Mouse (Mus musculus) intestine, embryonic 14.5 days (tissue): Measurements from ENCODE around the gene Sestd1. TPM values are rescaled to one million over a fixed set of nuclear protein-coding genes. Genes with fewer than 3 reads are reported as not detected.

Experiments
- ATAC-seq: fragments of 200-750 bp; cut with Nextera tagmentation; replicated peaks from 2 replicates; pipeline ENCODE4 v1.8.0; 2017; ENCODE audit warnings: low read depth, moderate number of reproducible peaks, moderate TSS enrichment, moderate library complexity; ENCODE audit not compliant: low FRiP score, low TSS enrichment
- DNase-seq: peaks from one replicate; pipeline ENCODE4 v3.0.0-alpha.2; 2018; ENCODE audit warnings: low spot score
- H3K27ac ChIP-seq: fragments of 300-500 bp; sonication (generic); 2 replicates; pipeline ENCODE4 v1.5.1; 2014; ENCODE audit warnings: low read depth, mild to moderate bottlenecking, control low read depth
- H3K27me3 ChIP-seq: fragments of 300-500 bp; sonication (generic); replicated peaks from 2 replicates; pipeline ENCODE4 v1.6.1; 2014; ENCODE audit warnings: low read length, control low read depth; ENCODE audit not compliant: control insufficient read depth, insufficient read depth
- H3K36me3 ChIP-seq: fragments of 300-500 bp; sonication (generic); 2 replicates; pipeline ENCODE4 v1.6.1; 2014; ENCODE audit warnings: low read length, control low read depth; ENCODE audit not compliant: control insufficient read depth, insufficient read depth
- H3K4me1 ChIP-seq: fragments of 300-500 bp; sonication (generic); replicated peaks from 2 replicates; pipeline ENCODE4 v1.6.1; 2014; ENCODE audit warnings: low read length, control low read depth, mixed read lengths; ENCODE audit not compliant: control insufficient read depth, insufficient read depth
- H3K4me2 ChIP-seq: fragments of 300-500 bp; sonication (generic); 2 replicates; pipeline ENCODE4 v1.6.1; 2014; ENCODE audit warnings: low read length
- H3K4me3 ChIP-seq: fragments of 300-500 bp; sonication (generic); 2 replicates; pipeline ENCODE4 v1.5.1; 2014; ENCODE audit warnings: low read depth, low read length, control low read depth, mixed read lengths
- H3K9ac ChIP-seq: fragments of 300-500 bp; sonication (generic); 2 replicates; pipeline ENCODE4 v1.6.1; 2014; ENCODE audit warnings: mild to moderate bottlenecking, low read length
- H3K9me3 ChIP-seq: fragments of 300-500 bp; sonication (generic); 2 replicates; pipeline ENCODE4 v1.6.1; 2016; ENCODE audit warnings: low read length, control low read depth; ENCODE audit not compliant: control insufficient read depth
- WGBS: fragments of 180-500 bp; shearing (Covaris S2); extraction: QIAGEN DNeasy Blood & Tissue Kit; methylation state at CpG from one replicate; pipeline ENCODE4 v1.1.7; 2014; 5-methylcytosine and 5-hydroxymethylcytosine counted together
- polyA plus RNA-seq: library from polyadenylated mRNA; unstranded; fragments of >200 nt; fragmentation: Nextera tagmentation; extraction: Ambion mirVana; gene quantifications from 2 replicates; pipeline ENCODE4 v1.2.1, GENCODE M21; 2014

Sestd1 gene
- polyA plus RNA-seq, 1 experiment from 2014 or later, result 20.3 TPM

DNA sequence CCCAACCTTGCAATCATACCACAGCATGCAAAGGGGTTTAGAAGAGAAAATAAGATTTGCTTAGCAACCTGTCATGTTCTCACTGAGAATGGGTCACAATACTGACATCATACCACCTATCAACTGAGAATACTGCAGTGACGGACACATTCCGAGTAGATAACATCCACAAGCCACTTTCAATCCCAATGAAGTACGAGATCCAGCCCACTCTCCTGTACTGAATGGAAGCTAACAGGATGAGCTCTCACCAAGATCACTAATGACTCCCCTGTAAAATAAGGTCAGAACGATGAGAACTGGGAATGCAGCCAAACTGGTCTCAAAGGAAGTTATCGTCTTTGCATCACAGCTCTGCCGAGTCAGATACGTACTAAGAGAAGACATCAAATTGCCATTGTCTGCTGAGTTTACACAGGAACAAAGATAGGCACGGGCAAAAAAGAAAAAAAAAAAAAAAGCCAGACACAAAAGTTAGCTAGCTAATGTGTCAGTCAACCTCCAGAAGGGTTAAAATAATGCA, 96.3 kb downstream of the Sestd1 start:
- Histone ChIP-seq H3K4me3 (no peak overlapping the region), H3K27ac (no peak overlapping the region), H3K27me3 (no peaks in the 10 kb centered on the region), H3K9me3 (no peaks in the 10 kb centered on the region), H3K4me1 (peaks cover 15% of the 10 kb centered on the region), H3K36me3 (peaks cover 19% of the 10 kb centered on the region), H3K9ac (no peak overlapping the region), H3K4me2 (no peak overlapping the region)
- ATAC-seq (no peak), DNase-seq (no peak)
- whole genome bisulfite sequencing, result 39% methylated on average over 8 of the region's 8 CpGs

DNA sequence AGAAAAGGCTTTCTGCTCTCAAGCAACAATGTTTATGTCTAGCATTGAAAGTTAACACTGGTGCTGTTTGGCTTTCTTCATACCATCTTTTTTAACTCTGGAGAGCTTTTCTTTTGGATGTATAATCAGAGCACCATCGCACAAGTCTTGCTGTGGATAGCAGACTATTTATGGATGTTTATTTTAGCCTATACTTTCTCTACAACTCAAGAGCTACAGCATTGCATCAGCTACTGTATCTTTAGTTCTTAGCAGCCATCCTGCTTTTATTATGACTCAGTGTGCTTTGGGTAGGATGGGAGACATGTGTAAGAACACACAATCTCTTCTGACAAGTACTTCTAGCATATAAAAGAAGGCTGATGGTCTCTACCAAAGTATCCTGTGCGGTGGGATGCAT, 96.7 kb downstream of the Sestd1 start:
- 55% methylated on average over 2 of the region's 2 CpGs for WGBS
- no peak overlapping the region for H3K27ac ChIP-seq

DNA sequence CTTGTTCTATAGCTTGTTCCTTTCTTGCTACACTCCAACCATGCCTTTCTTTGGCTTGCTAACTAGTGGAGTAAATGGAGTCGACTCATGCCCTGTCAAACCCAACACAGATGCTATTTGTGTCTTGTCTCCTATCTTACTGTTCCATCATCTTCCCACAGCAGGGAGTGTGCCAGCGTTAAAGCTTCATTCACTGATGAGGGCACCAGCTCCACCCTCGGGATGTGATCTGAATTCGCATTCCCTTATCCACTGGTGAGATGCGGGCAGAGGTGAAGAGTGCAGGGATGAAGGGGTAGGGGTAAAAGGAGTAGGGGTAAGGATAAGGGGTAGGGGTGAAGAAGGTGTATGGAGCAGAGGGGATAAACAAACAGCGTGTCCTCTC, 97.4 kb downstream of the Sestd1 start:
- Histone ChIP-seq H3K4me1 (peaks cover 15% of the 10 kb centered on the region), H3K4me3 (no peak overlapping the region), H3K9me3 (no peaks in the 10 kb centered on the region), H3K27ac (no peak overlapping the region), H3K27me3 (no peaks in the 10 kb centered on the region), H3K4me2 (no peak overlapping the region), H3K9ac (no peak overlapping the region), H3K36me3 (peaks cover 13% of the 10 kb centered on the region)
- no peak for ATAC-seq
- DNase-seq, result no peak
- 81% methylated on average over 6 of the region's 6 CpGs for WGBS

More for the DNA sequence above, 96.7 kb downstream of the Sestd1 start:
- Histone ChIP-seq H3K36me3 (peaks cover 19% of the 10 kb centered on the region), H3K27me3 (no peaks in the 10 kb centered on the region), H3K9ac (no peak overlapping the region), H3K4me2 (no peak overlapping the region), H3K4me3 (no peak overlapping the region), H3K4me1 (peaks cover 15% of the 10 kb centered on the region), H3K9me3 (no peaks in the 10 kb centered on the region)
- DNase-seq, result no peak
- ATAC-seq, result no peak

- 63% methylated on average over 4 of the region's 4 CpGs for WGBS
- no peak overlapping the region for H3K4me2 ChIP-seq
- no peak overlapping the region for H3K4me3 ChIP-seq
- ATAC-seq, result no peak
- H3K9ac ChIP-seq, result no peak overlapping the region
- DNase-seq, result no peak
- H3K36me3 ChIP-seq, result peaks cover 8% of the 10 kb centered on the region; the same call in 1 of the 2 replicates
- no peaks in the 10 kb centered on the region for H3K27me3 ChIP-seq
- no peaks in the 10 kb centered on the region for H3K9me3 ChIP-seq
- peaks cover 15% of the 10 kb centered on the region for H3K4me1 ChIP-seq
- no peak overlapping the region for H3K27ac ChIP-seq
These were observed 98.0 kb downstream of the Sestd1 start for GRCm38 (mm10) chr2:77182271-77182995.

DNA sequence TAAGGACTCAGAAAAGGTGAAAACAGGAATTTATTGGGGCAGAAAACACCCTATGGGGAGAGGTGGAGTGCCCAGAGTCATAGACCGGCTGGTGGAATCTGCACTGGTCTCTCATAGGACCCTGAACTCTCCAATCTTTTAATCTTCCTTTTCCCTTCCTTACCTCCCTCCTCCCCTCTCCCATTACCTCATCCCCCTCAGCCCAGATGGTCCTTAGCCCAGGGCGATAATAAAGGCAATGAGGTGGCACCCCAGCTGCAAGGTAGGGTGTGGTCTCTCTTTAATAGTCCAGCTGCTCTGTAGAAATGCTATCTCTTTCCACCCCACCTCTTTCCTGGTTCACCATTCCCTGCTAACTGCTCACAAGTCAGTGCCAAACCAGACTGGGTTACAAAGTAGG, 102.9 kb downstream of the Sestd1 start:
- Histone ChIP-seq H3K4me2 (no peak overlapping the region), H3K4me1 (0 out of 2 replicates have a peak, but pooled peaks cover 10% of the 10 kb centered on the region), H3K4me3 (no peak overlapping the region), H3K9me3 (no peaks in the 10 kb centered on the region), H3K27ac (no peak overlapping the region), H3K9ac (no peak overlapping the region), H3K27me3 (no peaks in the 10 kb centered on the region), H3K36me3 (no peaks in the 10 kb centered on the region)
- no peak for DNase-seq
- ATAC-seq, result peak; percentile 57; the same call in 1 of the 2 replicates
- 51% methylated on average over 2 of the region's 2 CpGs for WGBS

GRCm38 (mm10) chr2:77176413-77176812, 104.0 kb downstream of the Sestd1 start:
- H3K27me3 ChIP-seq, result no peaks in the 10 kb centered on the region
- no peak overlapping the region for H3K27ac ChIP-seq
- H3K36me3 ChIP-seq, result no peaks in the 10 kb centered on the region
- peaks cover 19% of the 10 kb centered on the region for H3K4me1 ChIP-seq
- no peak overlapping the region for H3K4me3 ChIP-seq
- H3K9me3 ChIP-seq, result no peaks in the 10 kb centered on the region
- H3K4me2 ChIP-seq, result no peak overlapping the region; the same call in 1 of the 2 replicates
- 60% methylated on average over 10 of the region's 10 CpGs for WGBS
- no peak; the same call in 1 of the 2 replicates for ATAC-seq
- no peak overlapping the region for H3K9ac ChIP-seq
- no peak for DNase-seq

DNA sequence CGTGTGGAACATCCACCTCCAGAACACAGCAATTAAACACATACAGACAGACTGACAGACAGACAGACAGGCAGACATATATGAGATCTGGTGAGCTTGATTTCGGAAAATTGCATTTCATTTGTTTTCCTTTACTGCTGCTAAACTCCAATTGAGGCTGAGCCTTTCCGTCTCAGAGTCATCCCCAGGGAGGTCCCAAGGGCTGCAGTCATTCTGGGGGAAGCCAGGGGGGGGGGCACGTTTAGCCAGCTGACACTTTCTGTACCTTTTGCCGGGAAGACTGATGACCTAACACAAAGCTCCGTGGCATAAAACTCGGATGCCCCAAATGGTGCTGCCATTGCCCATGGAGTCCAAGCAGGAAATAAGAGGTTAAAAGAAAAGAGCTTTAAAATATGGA, 105.0 kb downstream of the Sestd1 start:
- no peak for DNase-seq
- WGBS, result 63% methylated on average over 7 of the region's 7 CpGs

GRCm38 (mm10) chr2:77174313-77174712, 106.1 kb downstream of the Sestd1 start:
- no peak for DNase-seq
- Histone ChIP-seq H3K9me3 (no peaks in the 10 kb centered on the region), H3K36me3 (no peaks in the 10 kb centered on the region), H3K27ac (no peak overlapping the region), H3K9ac (no peak overlapping the region), H3K4me2 (no peak overlapping the region), H3K4me1 (peaks cover 29% of the 10 kb centered on the region), H3K4me3 (no peak overlapping the region), H3K27me3 (no peaks in the 10 kb centered on the region)
- no peak for ATAC-seq
- 77% methylated on average over 2 of the region's 2 CpGs for WGBS

More for the DNA sequence above, 105.0 kb downstream of the Sestd1 start:
- H3K4me2 ChIP-seq, result no peak overlapping the region
- peaks cover 26% of the 10 kb centered on the region for H3K4me1 ChIP-seq
- H3K4me3 ChIP-seq, result no peak overlapping the region
- no peak for ATAC-seq
- no peaks in the 10 kb centered on the region for H3K9me3 ChIP-seq
- H3K27me3 ChIP-seq, result no peaks in the 10 kb centered on the region
- no peak overlapping the region for H3K27ac ChIP-seq
- H3K36me3 ChIP-seq, result no peaks in the 10 kb centered on the region
- H3K9ac ChIP-seq, result no peak overlapping the region

- no peak for ATAC-seq
- no peaks in the 10 kb centered on the region for H3K36me3 ChIP-seq
- no peaks in the 10 kb centered on the region for H3K9me3 ChIP-seq
- no peaks in the 10 kb centered on the region for H3K27me3 ChIP-seq
- no peak for DNase-seq
- WGBS, result 86% methylated on average over 6 of the region's 6 CpGs
- H3K4me2 ChIP-seq, result no peak overlapping the region
- H3K9ac ChIP-seq, result no peak overlapping the region
- H3K4me3 ChIP-seq, result no peak overlapping the region
- H3K27ac ChIP-seq, result no peak overlapping the region
- H3K4me1 ChIP-seq, result peaks cover 30% of the 10 kb centered on the region
These were observed 106.6 kb downstream of the Sestd1 start for GRCm38 (mm10) chr2:77173821-77174220.
